Mouse (Mus musculus): ENCODE results near the gene Slc44a3. TPM values are rescaled to one million over a fixed set of nuclear protein-coding genes. Genes with fewer than 3 reads are reported as not detected.
A peak's percentile ranks its signal among the peaks of the same experiment; 100 is the strongest.

Slc44a3 gene
- polyA plus RNA-seq, 1 experiment from 2014 or later: 15.2 TPM

- H3K27me3 ChIP-seq (ENCODE audit: insufficient read depth, low read length): no peaks in the 10 kb centered on the region
- no peak overlapping the region for H3K4me3 ChIP-seq (ENCODE audit: low read depth, low read length)
- TF ChIP-seq EP300 (IDR thresholded peaks at IDR 0.05; ENCODE audit: low read depth) (peak; percentile 92), CTCF (IDR thresholded peaks at IDR 0.05; ENCODE audit: low read depth) (no peak)
- no peak overlapping the region for H3K4me2 ChIP-seq (ENCODE audit: low read depth, low read length)
- DNase-seq: no peak
- H3K27ac ChIP-seq (ENCODE audit: low read depth): 0 out of 2 replicates have a peak overlapping the region, but pooled peaks have one; percentile 42
- whole genome bisulfite sequencing (ENCODE audit: insufficient replicate concordance): 36% methylated on average over 3 of the region's 3 CpGs
- H3K36me3 ChIP-seq (replicated peaks; ENCODE audit: insufficient read depth, low read length): no peaks in the 10 kb centered on the region
- no peak overlapping the region for H3K9ac ChIP-seq (replicated peaks)
- H3K4me1 ChIP-seq (ENCODE audit: insufficient read depth): peaks cover 7% of the 10 kb centered on the region; the same call in 1 of the 2 replicates
- ATAC-seq: peak; percentile 88
- no peaks in the 10 kb centered on the region for H3K9me3 ChIP-seq (ENCODE audit: low read length)
Measured at GRCm38 (mm10) chr3:121474738-121475137, 57.5 kb downstream of the Slc44a3 start.

DNA sequence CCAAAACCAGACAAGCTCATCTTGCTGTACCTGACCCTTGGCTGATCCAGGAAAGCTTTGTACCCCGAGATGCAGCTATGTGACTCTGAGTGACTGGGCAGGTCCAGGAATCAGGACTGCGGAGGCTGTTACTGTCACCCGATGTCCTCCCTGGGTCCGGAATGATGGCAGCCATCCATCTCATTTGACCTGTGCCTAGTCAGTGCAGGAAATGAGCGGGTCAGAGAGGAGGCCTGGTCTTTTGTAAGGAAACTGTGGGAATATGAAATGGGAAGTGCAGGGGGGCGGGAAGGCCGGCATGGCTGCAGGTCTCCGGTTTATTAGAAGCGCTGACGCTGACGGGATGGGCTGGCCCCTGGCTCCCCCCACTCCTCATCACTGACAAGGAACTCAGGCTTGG lies 60.5 kb downstream of the Slc44a3 start:
- Histone ChIP-seq H3K27me3 (ENCODE audit: insufficient read depth, low read length) (no peaks in the 10 kb centered on the region), H3K36me3 (replicated peaks; ENCODE audit: insufficient read depth, low read length) (no peaks in the 10 kb centered on the region), H3K9ac (replicated peaks) (no peak overlapping the region), H3K4me2 (ENCODE audit: low read depth, low read length) (no peak overlapping the region), H3K27ac (ENCODE audit: low read depth) (no peak overlapping the region), H3K4me1 (ENCODE audit: insufficient read depth) (peaks cover 14% of the 10 kb centered on the region), H3K4me3 (ENCODE audit: low read depth, low read length) (no peak overlapping the region), H3K9me3 (ENCODE audit: low read length) (no peaks in the 10 kb centered on the region)
- 86% methylated on average over 11 of the region's 11 CpGs for WGBS (ENCODE audit: insufficient replicate concordance)
- ATAC-seq (no peak), DNase-seq (no peak)
- no peak for TF ChIP-seq CTCF (IDR thresholded peaks at IDR 0.05; ENCODE audit: low read depth)
- TF ChIP-seq EP300 (IDR thresholded peaks at IDR 0.05; ENCODE audit: low read depth): no peak

DNA sequence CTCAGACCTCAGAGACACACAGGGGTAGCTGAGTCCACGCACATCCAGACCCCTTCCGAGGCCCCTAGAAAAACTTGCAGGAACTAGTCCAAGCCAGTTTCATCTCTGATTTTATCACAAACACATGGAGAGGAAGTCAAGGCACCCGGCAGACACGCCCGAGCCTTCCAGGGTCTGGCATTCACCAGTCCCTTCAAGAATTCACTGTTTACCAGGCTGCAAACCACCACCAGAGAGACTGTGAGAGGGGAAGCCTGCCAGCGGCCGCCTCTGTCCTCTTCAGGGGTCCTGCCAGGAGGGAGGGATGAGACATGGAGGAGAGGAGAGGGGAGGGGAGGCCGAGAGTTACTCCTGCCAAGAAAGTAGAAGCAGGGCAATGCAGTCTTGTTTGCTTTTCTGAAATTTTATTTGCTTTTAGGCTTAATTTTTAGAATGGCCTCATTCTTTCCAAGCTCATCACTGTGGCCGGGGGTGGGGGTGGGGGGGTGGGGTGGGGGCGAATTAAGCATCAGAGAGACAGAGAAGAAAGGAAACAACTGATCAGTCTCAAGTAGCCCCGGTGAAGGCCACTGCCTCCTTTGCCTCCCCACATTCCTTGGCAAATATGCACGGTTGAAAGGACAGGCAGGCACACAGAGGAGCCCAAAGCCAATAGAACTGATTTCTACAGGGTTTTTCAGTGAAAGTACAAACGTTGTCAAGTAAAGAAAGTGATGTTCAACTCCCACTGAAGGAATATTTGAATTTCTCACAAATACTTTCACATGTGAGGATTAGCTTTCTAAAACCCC lies 62.8 kb downstream of the Slc44a3 start:
- 12% methylated on average over 13 of the region's 13 CpGs for WGBS (ENCODE audit: insufficient replicate concordance)
- no peak for TF ChIP-seq CTCF (IDR thresholded peaks at IDR 0.05; ENCODE audit: low read depth)
- TF ChIP-seq EP300 (IDR thresholded peaks at IDR 0.05; ENCODE audit: low read depth): no peak
- Histone ChIP-seq H3K27ac (ENCODE audit: low read depth) (0 out of 2 replicates have a peak overlapping the region, but pooled peaks have one; percentile 23), H3K36me3 (replicated peaks; ENCODE audit: insufficient read depth, low read length) (no peaks in the 10 kb centered on the region), H3K4me3 (ENCODE audit: low read depth, low read length) (no peak overlapping the region), H3K4me1 (ENCODE audit: insufficient read depth) (peaks cover 7% of the 10 kb centered on the region), H3K4me2 (ENCODE audit: low read depth, low read length) (peak overlapping the region; percentile 9; the same call in 1 of the 2 replicates), H3K27me3 (ENCODE audit: insufficient read depth, low read length) (no peaks in the 10 kb centered on the region), H3K9me3 (ENCODE audit: low read length) (no peaks in the 10 kb centered on the region), H3K9ac (replicated peaks) (no peak overlapping the region)
- DNase-seq (peak; percentile 23), ATAC-seq (peak; percentile 46)

DNA sequence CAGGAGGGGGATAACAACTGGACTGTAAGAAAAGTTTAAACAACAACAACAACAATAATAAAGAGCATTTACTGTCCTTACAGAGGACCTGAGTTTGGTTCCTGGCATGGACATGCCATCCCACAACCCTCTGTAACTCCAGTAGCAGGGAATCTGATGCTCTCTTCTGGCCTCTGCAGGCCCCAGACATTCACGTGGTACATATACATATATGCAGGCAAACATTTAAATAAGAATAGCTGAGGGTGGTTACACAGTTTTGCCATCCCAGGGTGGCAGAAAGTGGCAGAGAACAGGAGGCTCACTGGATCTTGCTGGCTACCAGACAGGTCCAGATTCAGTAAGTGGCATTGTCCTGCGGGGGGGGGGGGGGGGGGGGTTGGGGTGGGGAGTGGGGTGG lies 64.1 kb downstream of the Slc44a3 start:
- Histone ChIP-seq H3K9ac (replicated peaks) (no peak overlapping the region), H3K27ac (ENCODE audit: low read depth) (no peak overlapping the region), H3K27me3 (ENCODE audit: insufficient read depth, low read length) (no peaks in the 10 kb centered on the region), H3K4me2 (ENCODE audit: low read depth, low read length) (no peak overlapping the region), H3K4me3 (ENCODE audit: low read depth, low read length) (no peak overlapping the region), H3K4me1 (ENCODE audit: insufficient read depth) (peaks cover 7% of the 10 kb centered on the region), H3K36me3 (replicated peaks; ENCODE audit: insufficient read depth, low read length) (no peaks in the 10 kb centered on the region), H3K9me3 (ENCODE audit: low read length) (no peaks in the 10 kb centered on the region)
- TF ChIP-seq CTCF (IDR thresholded peaks at IDR 0.05; ENCODE audit: low read depth) (no peak), EP300 (IDR thresholded peaks at IDR 0.05; ENCODE audit: low read depth) (no peak)
- ATAC-seq (no peak), DNase-seq (no peak)
- WGBS (ENCODE audit: insufficient replicate concordance): 60% methylated on average over 1 of the region's 2 CpGs

DNA sequence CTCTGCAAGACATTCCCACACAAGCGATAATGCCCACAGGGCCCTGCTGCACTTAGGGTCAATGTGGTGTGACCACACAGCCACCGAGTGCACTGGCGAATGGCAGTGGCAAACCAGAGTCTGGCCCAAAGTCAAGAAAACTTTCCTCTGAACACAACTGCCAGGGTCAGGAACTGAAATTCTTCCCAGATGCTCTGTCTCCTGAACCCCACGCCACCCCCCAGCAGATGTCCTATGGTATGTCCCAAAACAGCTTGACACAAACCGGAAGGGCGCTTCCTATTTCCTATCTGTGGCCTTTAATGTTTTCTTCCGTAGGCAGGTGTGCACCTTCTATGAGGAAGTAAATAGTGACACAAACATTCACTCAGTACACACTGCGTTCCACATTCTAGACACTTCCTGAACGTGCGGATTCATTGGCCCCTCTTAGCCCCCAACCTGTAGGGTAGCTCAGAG lies 65.1 kb downstream of the Slc44a3 start:
- H3K4me2 ChIP-seq (ENCODE audit: low read depth, low read length): no peak overlapping the region
- H3K27ac ChIP-seq (ENCODE audit: low read depth): no peak overlapping the region

DNA sequence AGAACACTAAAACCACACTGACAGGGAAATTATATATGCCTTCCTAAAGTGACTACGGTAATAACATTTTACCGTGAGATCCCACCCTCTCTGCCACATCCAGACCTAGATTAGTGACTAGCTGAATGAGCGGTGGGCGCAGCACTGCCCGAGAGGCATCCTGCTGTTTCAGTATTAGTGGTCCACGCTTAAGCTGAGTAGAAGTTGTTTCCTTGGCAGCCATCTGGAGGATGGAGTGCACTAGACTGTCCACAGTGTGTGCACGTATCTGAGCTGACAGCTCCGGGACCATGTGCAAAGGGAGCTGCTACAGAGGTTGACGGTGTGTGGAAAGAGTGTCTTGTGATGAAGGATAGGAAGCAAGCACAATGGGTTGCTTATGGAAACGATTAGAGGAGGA lies 66.4 kb downstream of the Slc44a3 start:
- H3K9me3 ChIP-seq (ENCODE audit: low read length): no peaks in the 10 kb centered on the region
- TF ChIP-seq EP300 (IDR thresholded peaks at IDR 0.05; ENCODE audit: low read depth): no peak
- TF ChIP-seq CTCF (IDR thresholded peaks at IDR 0.05; ENCODE audit: low read depth): no peak
- no peaks in the 10 kb centered on the region for H3K27me3 ChIP-seq (ENCODE audit: insufficient read depth, low read length)
- H3K9ac ChIP-seq (replicated peaks): no peak overlapping the region
- peaks cover 7% of the 10 kb centered on the region for H3K4me1 ChIP-seq (ENCODE audit: insufficient read depth)
- no peaks in the 10 kb centered on the region for H3K36me3 ChIP-seq (replicated peaks; ENCODE audit: insufficient read depth, low read length)
- no peak overlapping the region for H3K4me3 ChIP-seq (ENCODE audit: low read depth, low read length)
- no peak overlapping the region for H3K4me2 ChIP-seq (ENCODE audit: low read depth, low read length)
- WGBS (ENCODE audit: insufficient replicate concordance): 80% methylated on average over 10 of the region's 10 CpGs
- no peak overlapping the region for H3K27ac ChIP-seq (ENCODE audit: low read depth)
- ATAC-seq (no peak), DNase-seq (no peak)

More for the DNA sequence above, 65.1 kb downstream of the Slc44a3 start:
- peak; percentile 64; the same call in 1 of the 2 replicates for ATAC-seq
- DNase-seq: peak; percentile 36
- WGBS (ENCODE audit: insufficient replicate concordance): 40% methylated on average over 10 of the region's 10 CpGs
- Histone ChIP-seq H3K27me3 (ENCODE audit: insufficient read depth, low read length) (no peaks in the 10 kb centered on the region), H3K4me1 (ENCODE audit: insufficient read depth) (peaks cover 7% of the 10 kb centered on the region), H3K9ac (replicated peaks) (no peak overlapping the region), H3K36me3 (replicated peaks; ENCODE audit: insufficient read depth, low read length) (no peaks in the 10 kb centered on the region), H3K4me3 (ENCODE audit: low read depth, low read length) (no peak overlapping the region), H3K9me3 (ENCODE audit: low read length) (no peaks in the 10 kb centered on the region)
- TF ChIP-seq CTCF (IDR thresholded peaks at IDR 0.05; ENCODE audit: low read depth) (no peak), EP300 (IDR thresholded peaks at IDR 0.05; ENCODE audit: low read depth) (no peak)

Data from liver, postnatal 0 days (tissue).